Mouse (Mus musculus) embryonic facial prominence, embryonic 15.5 days (tissue): ENCODE results near the gene Arsg. TPM values are rescaled to one million over a fixed set of nuclear protein-coding genes. Genes with fewer than 3 reads are reported as not detected.

Experiments used
- ATAC-seq: fragments of 200-750 bp; cut with Nextera tagmentation; 2 replicates; pipeline ENCODE4 v1.8.0; 2017; ENCODE audit warnings: low read depth, moderate TSS enrichment; ENCODE audit not compliant: insufficient number of reproducible peaks, low FRiP score, low TSS enrichment
- H3K27ac ChIP-seq: fragments of 300-500 bp; sonication (generic); replicated peaks from 2 replicates; pipeline ENCODE4 v1.5.1; 2015; ENCODE audit warnings: mild to moderate bottlenecking, inconsistent platforms
- H3K27me3 ChIP-seq: fragments of 300-500 bp; sonication (generic); 2 replicates; pipeline ENCODE4 v1.6.1; 2015; ENCODE audit warnings: inconsistent platforms
- H3K36me3 ChIP-seq: fragments of 300-500 bp; sonication (generic); 2 replicates; pipeline ENCODE4 v1.6.1; 2015; ENCODE audit warnings: mild to moderate bottlenecking, inconsistent platforms
- H3K4me1 ChIP-seq: fragments of 300-500 bp; sonication (generic); 2 replicates; pipeline ENCODE4 v1.6.1; 2015; ENCODE audit warnings: inconsistent platforms
- H3K4me2 ChIP-seq: fragments of 300-500 bp; sonication (generic); replicated peaks from 2 replicates; pipeline ENCODE4 v1.6.1; 2015; ENCODE audit warnings: mild to moderate bottlenecking, inconsistent platforms
- H3K4me3 ChIP-seq: fragments of 300-500 bp; sonication (generic); replicated peaks from 2 replicates; pipeline ENCODE4 v1.5.1; 2015; ENCODE audit warnings: mild to moderate bottlenecking, inconsistent platforms
- H3K9ac ChIP-seq: fragments of 300-500 bp; sonication (generic); 2 replicates; pipeline ENCODE4 v1.6.1; 2015; ENCODE audit warnings: inconsistent platforms
- H3K9me3 ChIP-seq: fragments of 300-500 bp; sonication (generic); replicated peaks from 2 replicates; pipeline ENCODE4 v1.6.1; 2016; ENCODE audit warnings: inconsistent platforms
- WGBS: fragments of 180-500 bp; shearing (Covaris S2); methylation state at CpG from one replicate; pipeline ENCODE4 v1.1.7; 2015; 5-methylcytosine and 5-hydroxymethylcytosine counted together
- polyA plus RNA-seq: library from polyadenylated mRNA; unstranded; fragments of >200 nt; fragmentation: Nextera tagmentation; extraction: Ambion mirVana; gene quantifications from 2 replicates; pipeline ENCODE4 v1.2.1, GENCODE M21; 2015

The Arsg gene
- polyA plus RNA-seq, 1 experiment from 2014 or later = 4.3 TPM

DNA sequence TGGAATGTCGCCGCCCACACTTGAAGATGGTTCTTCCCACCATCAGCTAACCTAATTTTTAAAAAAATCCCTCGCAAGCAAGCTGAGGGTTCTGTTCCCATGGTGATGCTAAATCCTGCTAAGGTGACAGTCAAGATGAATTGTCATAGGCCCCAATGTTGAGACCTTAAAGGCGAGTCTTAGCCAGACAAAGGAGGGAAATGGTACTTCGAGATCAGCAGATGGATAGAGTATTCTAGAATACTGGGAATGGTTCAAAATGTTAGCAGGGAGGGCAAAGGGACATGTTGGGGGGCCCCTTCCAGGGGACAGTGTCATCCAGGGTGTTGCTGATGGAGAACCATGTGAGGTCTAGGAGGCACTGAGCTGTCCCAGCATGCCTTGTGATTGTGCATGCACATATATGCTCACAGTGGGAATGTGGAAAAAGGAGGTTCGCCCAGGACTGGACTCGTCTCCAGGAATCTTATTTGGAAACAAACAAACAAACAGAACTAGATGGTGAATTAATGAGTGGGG is 23.4 kb downstream of the Arsg start:
- Histone ChIP-seq H3K4me3 (no peak overlapping the region), H3K9me3 (no peaks in the 10 kb centered on the region), H3K27ac (no peak overlapping the region), H3K4me1 (peaks cover 5% of the 10 kb centered on the region; the same call in 1 of the 2 replicates), H3K27me3 (no peaks in the 10 kb centered on the region), H3K4me2 (no peak overlapping the region), H3K36me3 (no peaks in the 10 kb centered on the region), H3K9ac (no peak overlapping the region)
- 77% methylated on average over 7 of the region's 7 CpGs for WGBS
- no peak for ATAC-seq

DNA sequence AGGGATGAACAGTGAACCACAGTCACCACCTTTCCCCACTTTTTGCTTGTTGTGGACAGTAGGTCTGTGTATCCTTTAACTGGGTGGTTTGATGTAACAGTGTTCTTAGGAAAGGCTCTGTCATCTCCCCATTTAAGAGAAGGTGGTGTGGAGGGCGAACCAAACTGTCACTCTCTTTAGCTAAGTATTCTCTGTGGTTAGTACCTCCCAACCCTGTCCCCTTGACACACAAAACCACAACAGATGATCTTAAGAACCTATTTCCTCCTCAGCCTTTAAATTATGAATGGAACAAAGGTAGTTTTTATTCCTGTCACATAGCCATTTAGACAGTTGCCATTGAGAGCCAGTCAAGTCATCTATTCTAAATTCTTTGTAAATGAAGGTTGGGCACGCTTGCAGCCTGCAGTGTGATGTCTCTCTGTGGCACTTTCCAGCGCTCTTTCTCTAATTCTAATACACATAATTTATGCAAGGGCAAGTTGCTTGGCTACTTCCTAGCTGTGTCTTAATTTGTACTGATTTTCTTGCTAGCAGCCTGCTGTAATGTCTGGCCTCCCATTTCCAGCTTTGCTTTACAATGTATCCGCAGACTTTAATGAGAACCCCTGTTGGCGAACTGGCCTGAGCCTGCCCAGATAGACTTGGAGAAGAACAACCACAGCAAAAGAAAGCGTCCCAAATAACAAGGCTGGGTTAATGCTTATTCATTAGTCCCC is 24.0 kb downstream of the Arsg start:
- no peak overlapping the region for H3K4me2 ChIP-seq
- no peak overlapping the region for H3K4me3 ChIP-seq
- H3K9me3 ChIP-seq = no peaks in the 10 kb centered on the region
- H3K36me3 ChIP-seq = no peaks in the 10 kb centered on the region
- no peaks in the 10 kb centered on the region for H3K27me3 ChIP-seq
- H3K27ac ChIP-seq = no peak overlapping the region
- no peak for ATAC-seq
- no peak overlapping the region for H3K9ac ChIP-seq
- WGBS = 78% methylated on average over 6 of the region's 6 CpGs
- H3K4me1 ChIP-seq = peaks cover 5% of the 10 kb centered on the region; the same call in 1 of the 2 replicates

DNA sequence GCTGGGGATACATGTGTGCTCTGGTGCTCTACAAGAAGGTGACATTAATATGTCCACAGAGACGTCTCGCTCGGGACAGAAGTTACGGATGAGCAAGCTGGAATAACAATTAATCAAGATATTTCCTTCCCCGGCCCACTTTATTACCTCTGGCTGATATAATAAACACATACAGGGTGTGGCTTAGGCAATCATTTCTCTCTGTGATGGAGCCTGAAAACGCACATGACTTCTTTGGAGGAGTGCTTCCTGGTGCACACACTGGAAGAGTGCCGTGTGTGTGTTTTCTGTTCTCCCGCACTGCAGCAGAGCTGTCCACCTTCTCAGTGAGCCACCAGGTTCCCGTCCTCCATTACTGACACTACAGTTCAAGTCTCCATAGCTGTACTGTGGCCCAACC is 24.8 kb downstream of the Arsg start:
- 62% methylated on average over 9 of the region's 9 CpGs for WGBS
- no peaks in the 10 kb centered on the region for H3K27me3 ChIP-seq
- H3K4me2 ChIP-seq = no peak overlapping the region
- no peaks in the 10 kb centered on the region for H3K9me3 ChIP-seq
- no peak overlapping the region for H3K27ac ChIP-seq
- ATAC-seq = no peak
- no peak overlapping the region for H3K4me3 ChIP-seq
- peaks cover 5% of the 10 kb centered on the region for H3K4me1 ChIP-seq
- H3K9ac ChIP-seq = no peak overlapping the region
- no peaks in the 10 kb centered on the region for H3K36me3 ChIP-seq

DNA sequence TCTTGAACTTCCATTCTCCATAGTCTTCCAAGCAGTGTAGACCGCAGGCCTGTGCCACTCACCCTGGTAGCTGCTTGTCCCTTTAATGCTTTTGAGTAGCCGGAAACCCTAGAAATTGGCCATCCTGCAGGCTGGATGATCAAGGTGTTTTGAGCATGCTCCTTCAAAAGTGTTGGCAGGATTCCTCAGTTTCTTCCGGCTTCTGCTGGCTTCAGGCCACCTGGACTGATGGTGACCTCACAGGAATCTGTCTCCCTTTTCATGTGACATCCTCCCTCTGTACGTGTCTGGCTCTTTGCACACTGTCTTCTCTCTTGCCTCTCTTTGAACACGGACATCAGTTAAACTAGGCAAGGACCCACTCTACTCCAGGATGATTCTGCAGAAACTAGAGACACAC is 27.0 kb downstream of the Arsg start:
- ATAC-seq = no peak

DNA sequence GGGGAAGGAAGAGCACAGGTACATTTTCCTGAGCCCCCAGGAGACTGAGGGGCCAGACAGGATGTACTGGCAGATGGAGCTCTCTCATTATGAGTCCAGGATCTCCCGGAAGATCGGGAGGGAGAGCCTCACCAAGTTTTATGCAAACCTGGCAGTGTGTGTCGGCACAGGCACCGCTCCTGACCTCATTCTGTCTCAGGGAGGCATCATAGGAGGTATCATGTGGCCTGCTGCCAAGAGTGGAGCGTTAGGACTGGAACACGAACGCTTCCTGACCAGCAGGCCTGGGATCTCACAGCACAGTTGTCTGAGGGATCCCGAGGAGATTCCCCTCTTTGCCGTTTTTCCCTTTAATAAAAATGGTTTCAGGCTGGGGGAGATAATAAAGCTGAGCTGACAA is 31.8 kb downstream of the Arsg start:
- H3K9me3 ChIP-seq = no peaks in the 10 kb centered on the region
- no peaks in the 10 kb centered on the region for H3K36me3 ChIP-seq
- no peak overlapping the region for H3K4me3 ChIP-seq
- no peaks in the 10 kb centered on the region; the same call in 1 of the 2 replicates for H3K4me1 ChIP-seq
- no peak overlapping the region for H3K4me2 ChIP-seq
- ATAC-seq = no peak
- H3K27me3 ChIP-seq = no peaks in the 10 kb centered on the region
- 60% methylated on average over 9 of the region's 9 CpGs for WGBS
- no peak overlapping the region for H3K9ac ChIP-seq
- no peak overlapping the region for H3K27ac ChIP-seq

More for the DNA sequence above, 27.0 kb downstream of the Arsg start:
- Histone ChIP-seq H3K9me3 (no peaks in the 10 kb centered on the region), H3K4me1 (peaks cover 5% of the 10 kb centered on the region), H3K4me3 (no peak overlapping the region), H3K27ac (no peak overlapping the region), H3K36me3 (no peaks in the 10 kb centered on the region), H3K9ac (no peak overlapping the region), H3K4me2 (no peak overlapping the region), H3K27me3 (no peaks in the 10 kb centered on the region)
- 77% methylated on average over 5 of the region's 5 CpGs for WGBS

DNA sequence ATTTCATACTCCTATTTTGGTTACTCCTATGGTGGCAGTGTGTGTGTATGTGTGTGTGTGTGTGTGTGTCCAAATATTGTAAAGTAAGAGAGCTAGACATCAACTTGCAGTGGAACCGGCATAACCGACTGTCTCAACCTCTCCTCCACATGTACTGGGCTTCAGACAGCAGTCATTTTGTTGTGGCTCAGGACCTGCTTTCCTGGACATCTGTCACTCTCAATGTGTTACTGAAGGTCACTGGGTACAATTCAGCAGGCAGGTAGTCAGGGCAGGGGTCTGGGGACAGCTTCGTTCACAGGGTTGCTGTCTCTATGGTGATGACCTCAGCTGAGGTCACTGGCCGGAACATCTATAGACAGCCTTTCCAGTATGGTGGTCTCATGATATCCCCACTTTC is 32.6 kb downstream of the Arsg start:
- H3K9me3 ChIP-seq = no peaks in the 10 kb centered on the region
- WGBS = 94% methylated on average over 4 of the region's 4 CpGs
- no peak overlapping the region for H3K9ac ChIP-seq
- no peaks in the 10 kb centered on the region for H3K36me3 ChIP-seq
- H3K27me3 ChIP-seq = no peaks in the 10 kb centered on the region
- no peak overlapping the region for H3K4me3 ChIP-seq
- no peak overlapping the region for H3K4me2 ChIP-seq
- no peak overlapping the region for H3K27ac ChIP-seq
- ATAC-seq = no peak
- no peaks in the 10 kb centered on the region; the same call in 1 of the 2 replicates for H3K4me1 ChIP-seq

DNA sequence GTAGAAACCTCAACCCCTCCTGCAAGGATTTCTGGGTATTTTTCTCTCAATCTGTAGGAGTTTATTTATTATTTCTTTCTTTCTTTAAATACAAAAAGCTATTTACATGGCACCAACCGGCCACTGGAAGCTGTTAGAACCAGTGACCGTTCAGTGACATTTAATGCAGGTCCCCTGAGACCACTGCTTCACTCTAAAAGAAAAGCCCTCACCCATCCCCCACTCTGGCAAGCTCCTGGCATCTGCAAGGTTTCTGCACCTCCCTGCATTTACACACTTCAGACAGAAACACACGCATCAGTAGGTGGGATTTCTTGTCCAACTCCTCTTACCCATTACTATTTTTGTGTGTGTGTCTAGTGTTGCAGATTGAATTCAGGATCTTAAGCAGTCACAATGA is 33.9 kb downstream of the Arsg start:
- H3K4me2 ChIP-seq = no peak overlapping the region
- WGBS = 51% methylated on average over 3 of the region's 3 CpGs
- H3K27ac ChIP-seq = no peak overlapping the region
- H3K4me1 ChIP-seq = no peaks in the 10 kb centered on the region; the same call in 1 of the 2 replicates
- no peaks in the 10 kb centered on the region for H3K36me3 ChIP-seq
- H3K27me3 ChIP-seq = no peaks in the 10 kb centered on the region
- H3K9me3 ChIP-seq = no peaks in the 10 kb centered on the region
- no peak for ATAC-seq
- H3K9ac ChIP-seq = no peak overlapping the region
- H3K4me3 ChIP-seq = no peak overlapping the region

DNA sequence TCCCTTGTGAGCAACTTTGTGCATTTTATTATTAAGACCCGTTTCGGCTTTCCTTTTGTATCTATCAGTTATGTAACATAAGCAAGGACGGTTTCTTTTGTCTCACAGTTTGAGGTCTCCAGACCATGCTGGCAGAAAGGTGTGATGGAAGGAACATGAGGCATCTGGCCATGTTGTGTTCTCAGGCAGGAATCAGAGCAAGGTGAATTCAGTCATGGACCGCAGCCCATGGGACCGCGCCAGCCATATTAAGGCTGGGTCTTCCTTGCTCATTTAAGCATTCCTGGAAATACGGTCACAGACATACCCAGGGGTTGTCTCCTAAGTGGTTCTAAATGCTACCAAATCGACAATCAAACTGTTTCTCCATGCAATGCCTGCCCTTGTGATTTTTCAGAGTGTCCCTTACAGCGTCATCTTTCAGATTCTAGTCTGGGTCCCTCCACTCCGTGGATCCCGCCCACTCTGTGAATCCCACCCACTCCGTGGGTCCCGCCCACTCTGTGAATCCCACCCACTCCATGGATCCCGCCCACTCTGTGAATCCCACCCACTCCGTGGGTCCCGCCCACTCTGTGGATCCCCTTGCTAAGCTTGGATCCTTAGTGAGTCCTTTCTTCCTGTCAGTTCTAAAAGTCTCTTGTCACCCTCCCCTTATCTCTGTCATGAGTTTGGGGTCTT is 40.0 kb downstream of the Arsg start:
- no peaks in the 10 kb centered on the region for H3K36me3 ChIP-seq
- WGBS = 85% methylated on average over 16 of the region's 16 CpGs
- no peak for ATAC-seq

DNA sequence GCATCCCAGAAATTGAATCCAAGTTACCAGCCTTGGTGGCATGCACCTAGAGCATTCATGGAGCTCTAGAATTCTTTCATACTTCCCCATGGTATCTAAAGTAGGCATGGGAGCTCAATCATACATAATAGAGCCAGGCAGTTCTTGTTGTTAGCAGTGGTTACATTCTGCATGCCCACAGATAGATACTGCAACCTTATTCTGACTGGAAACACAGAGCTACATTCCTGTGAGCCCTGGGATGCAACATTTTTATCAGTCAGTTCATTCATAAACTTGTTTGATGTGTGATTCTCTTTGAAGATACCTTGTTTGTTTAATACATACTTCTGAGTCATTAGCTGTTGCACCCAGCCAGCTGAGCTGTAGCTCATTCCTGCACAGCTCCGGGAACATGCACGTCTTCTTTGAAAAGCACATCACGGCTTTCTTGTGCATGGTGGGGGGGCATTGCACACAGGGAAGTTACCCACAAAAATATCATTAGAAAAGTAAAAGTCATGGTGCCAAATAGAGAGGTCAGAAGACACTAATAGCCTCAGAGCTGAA is 41.0 kb downstream of the Arsg start:
- H3K9ac ChIP-seq = no peak overlapping the region
- H3K9me3 ChIP-seq = no peaks in the 10 kb centered on the region
- no peaks in the 10 kb centered on the region for H3K27me3 ChIP-seq
- H3K36me3 ChIP-seq = no peaks in the 10 kb centered on the region
- ATAC-seq = no peak
- no peak overlapping the region for H3K4me2 ChIP-seq
- no peak overlapping the region for H3K4me3 ChIP-seq
- 51% methylated on average over 3 of the region's 3 CpGs for WGBS
- 0 out of 2 replicates have a peak, but pooled peaks cover 3% of the 10 kb centered on the region for H3K4me1 ChIP-seq
- H3K27ac ChIP-seq = no peak overlapping the region

More for the DNA sequence above, 40.0 kb downstream of the Arsg start:
- H3K9ac ChIP-seq = no peak overlapping the region
- no peaks in the 10 kb centered on the region for H3K4me1 ChIP-seq
- H3K27me3 ChIP-seq = no peaks in the 10 kb centered on the region
- H3K9me3 ChIP-seq = no peaks in the 10 kb centered on the region
- H3K27ac ChIP-seq = no peak overlapping the region
- no peak overlapping the region for H3K4me2 ChIP-seq
- no peak overlapping the region for H3K4me3 ChIP-seq

DNA sequence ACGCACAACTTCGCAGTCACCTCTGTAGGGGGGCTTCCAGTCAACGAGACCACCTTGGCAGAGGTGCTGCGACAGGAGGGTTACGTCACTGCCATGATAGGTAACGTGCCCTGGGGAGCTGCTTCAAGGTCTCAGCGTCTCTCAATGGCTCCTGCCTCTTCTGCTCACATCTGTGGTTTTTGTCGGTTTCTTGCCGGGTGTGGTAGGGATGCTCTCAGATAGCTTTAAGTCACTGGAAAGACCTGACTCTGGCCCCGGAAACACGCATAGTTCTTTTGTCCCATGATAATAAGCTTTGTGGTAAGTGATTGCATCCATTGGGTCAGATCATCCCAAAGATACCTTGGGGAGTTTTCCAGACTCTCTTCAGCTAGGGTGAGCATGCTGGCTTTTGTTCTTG is 44.2 kb downstream of the Arsg start:
- H3K36me3 ChIP-seq = no peaks in the 10 kb centered on the region
- H3K9me3 ChIP-seq = no peaks in the 10 kb centered on the region
- H3K4me1 ChIP-seq = 0 out of 2 replicates have a peak, but pooled peaks cover 3% of the 10 kb centered on the region
- no peak for ATAC-seq
- no peak overlapping the region for H3K9ac ChIP-seq
- H3K4me2 ChIP-seq = no peak overlapping the region
- no peak overlapping the region for H3K4me3 ChIP-seq
- no peak overlapping the region for H3K27ac ChIP-seq
- WGBS = 84% methylated on average over 11 of the region's 11 CpGs
- H3K27me3 ChIP-seq = no peaks in the 10 kb centered on the region

DNA sequence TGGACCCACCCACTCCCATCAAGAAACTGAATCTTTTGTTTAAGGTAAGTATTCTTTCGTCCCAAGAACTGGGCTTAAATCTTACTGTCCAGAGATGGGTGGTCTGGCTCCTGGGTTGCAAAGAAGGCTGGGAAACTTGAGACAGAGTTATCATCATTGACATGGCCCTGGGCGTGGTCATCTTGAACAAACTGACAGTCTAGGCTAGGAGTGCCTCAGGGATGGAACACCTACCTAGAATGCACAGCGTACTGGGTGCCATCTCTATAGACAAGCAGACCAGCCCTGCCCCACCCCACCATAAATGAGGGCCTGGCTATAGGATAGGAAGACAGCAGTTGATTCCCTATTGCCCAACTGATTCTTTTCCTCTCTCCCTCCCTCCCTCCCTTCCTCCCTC is 44.6 kb downstream of the Arsg start:
- H3K27me3 ChIP-seq = no peaks in the 10 kb centered on the region
- no peaks in the 10 kb centered on the region for H3K36me3 ChIP-seq
- H3K9ac ChIP-seq = no peak overlapping the region
- WGBS = 79% methylated on average over 3 of the region's 3 CpGs
- no peak overlapping the region for H3K4me3 ChIP-seq
- no peaks in the 10 kb centered on the region for H3K9me3 ChIP-seq
- H3K4me1 ChIP-seq = 0 out of 2 replicates have a peak, but pooled peaks cover 3% of the 10 kb centered on the region
- H3K27ac ChIP-seq = no peak overlapping the region
- no peak for ATAC-seq
- H3K4me2 ChIP-seq = no peak overlapping the region
